Mouse (Mus musculus): ENCODE data around the gene Atxn7l1.

Gene Atxn7l1

GRCm38 (mm10) chr12:33225117-33225541 is 77.6 kb downstream of the Atxn7l1 start:
- intact Hi-C loops (cut with DNase I), result no loop called here

- intact Hi-C loops (cut with DNase I), result no loop called here
These were observed 78.5 kb downstream of the Atxn7l1 start for GRCm38 (mm10) chr12:33225978-33226377.

GRCm38 (mm10) chr12:33226596-33226995 is 79.1 kb downstream of the Atxn7l1 start:
- intact Hi-C loops (cut with DNase I), result no loop called here

GRCm38 (mm10) chr12:33235314-33235713 is 87.8 kb downstream of the Atxn7l1 start:
- intact Hi-C loops (cut with DNase I), result no loop called here

- intact Hi-C loops (cut with DNase I), result no loop called here
These were observed 88.4 kb downstream of the Atxn7l1 start for GRCm38 (mm10) chr12:33235771-33236323.

- intact Hi-C loops (cut with DNase I), result no loop called here
These were observed 89.0 kb downstream of the Atxn7l1 start for GRCm38 (mm10) chr12:33236344-33237049.

GRCm38 (mm10) chr12:33237108-33237507 is 89.6 kb downstream of the Atxn7l1 start:
- intact Hi-C loops (cut with DNase I), result no loop called here

GRCm38 (mm10) chr12:33242679-33243078 is 95.2 kb downstream of the Atxn7l1 start:
- intact Hi-C loops (cut with DNase I), result loop anchor here (5.0 kb wide), 1 partner anchor 95 kb away; the partner anchor contains the start of gene Atxn7l1

- intact Hi-C loops (cut with DNase I), result loop anchor here (5.0 kb wide), 1 partner anchor 97 kb away; the partner anchor contains the start of gene Atxn7l1
These were observed 96.8 kb downstream of the Atxn7l1 start for GRCm38 (mm10) chr12:33244132-33244875.

- intact Hi-C loops (cut with DNase I), result no loop called here
These were observed 98.0 kb downstream of the Atxn7l1 start for GRCm38 (mm10) chr12:33245455-33245854.

GRCm38 (mm10) chr12:33246878-33247277 is 99.4 kb downstream of the Atxn7l1 start:
- intact Hi-C loops (cut with DNase I), result no loop called here

GRCm38 (mm10) chr12:33250197-33250596 is 102.7 kb downstream of the Atxn7l1 start:
- intact Hi-C loops (cut with DNase I), result no loop called here

GRCm38 (mm10) chr12:33251399-33251798 is 103.9 kb downstream of the Atxn7l1 start:
- intact Hi-C loops (cut with DNase I), result no loop called here

GRCm38 (mm10) chr12:33252621-33253020 is 105.1 kb downstream of the Atxn7l1 start:
- intact Hi-C loops (cut with DNase I), result no loop called here

- intact Hi-C loops (cut with DNase I), result no loop called here
These were observed 105.7 kb downstream of the Atxn7l1 start for GRCm38 (mm10) chr12:33253206-33253605.

GRCm38 (mm10) chr12:33255256-33255655 is 107.8 kb downstream of the Atxn7l1 start:
- intact Hi-C loops (cut with DNase I), result no loop called here

GRCm38 (mm10) chr12:33256426-33256825 is 108.9 kb downstream of the Atxn7l1 start:
- intact Hi-C loops (cut with DNase I), result no loop called here

GRCm38 (mm10) chr12:33258995-33259529 is 111.6 kb downstream of the Atxn7l1 start:
- intact Hi-C loops (cut with DNase I), result no loop called here

- intact Hi-C loops (cut with DNase I), result loop anchor here (10.0 kb wide), 1 partner anchor 326 kb away; no protein-coding TSS in a partner anchor
These were observed 113.1 kb downstream of the Atxn7l1 start for GRCm38 (mm10) chr12:33260575-33260974.

- intact Hi-C loops (cut with DNase I), result loop anchor here (5.0 to 10.0 kb wide), 2 partner anchors 239 to 331 kb away; no protein-coding TSS in a partner anchor
These were observed 118.4 kb downstream of the Atxn7l1 start for GRCm38 (mm10) chr12:33265877-33266276.

- intact Hi-C loops (cut with DNase I), result loop anchor here (5.0 to 10.0 kb wide), 2 partner anchors 241 to 333 kb away; no protein-coding TSS in a partner anchor
These were observed 120.5 kb downstream of the Atxn7l1 start for GRCm38 (mm10) chr12:33267965-33268364.
